Mouse (Mus musculus) left cerebral cortex, postnatal 4 days (tissue): ENCODE data around the gene Por. TPM values are rescaled to one million over a fixed set of nuclear protein-coding genes. Genes with fewer than 3 reads are reported as not detected.

Source experiments
- DNase-seq: peaks from one replicate; pipeline ENCODE4 v3.0.0-alpha.2; 2022
- intact Hi-C: fragments of 180-260 bp; cut with DNase I; formaldehyde crosslinking; loops from one replicate; pipeline ENCODE4 v1.15.1; 2025
- total RNA-seq, 2 experiments: library from RNA; stranded (reverse); gene quantifications; 2 replicates each; pipeline ENCODE4 v1.2.3; 2021

Gene Por
- total RNA-seq, 2 experiments from 2014 or later, result 77.3 to 80.5 TPM

DNA sequence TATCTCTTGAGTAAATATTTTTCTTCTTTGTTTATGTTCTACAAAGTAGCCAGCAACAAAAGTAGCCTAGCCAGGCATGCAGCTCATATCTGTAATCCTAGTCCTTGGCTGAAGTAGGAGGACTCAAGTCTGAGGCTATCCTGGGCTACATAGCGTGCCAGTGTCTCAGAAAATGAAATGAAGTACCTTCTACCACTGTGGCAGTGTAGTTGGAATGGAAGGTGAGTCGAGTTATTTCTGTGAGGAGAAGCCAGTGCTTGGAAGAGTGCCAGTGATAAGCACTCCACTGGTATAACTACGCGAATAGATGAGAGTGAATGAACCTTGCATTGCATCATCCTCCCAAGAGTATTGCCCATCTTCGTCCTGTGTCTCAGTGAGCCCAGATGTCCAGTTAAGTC, 27.9 kb downstream of the Por start:
- intact Hi-C loops, result no loop called here
- DNase-seq, result no peak

- no peak for DNase-seq
- intact Hi-C loops, result no loop called here
These were observed 31.8 kb downstream of the Por start for GRCm38 (mm10) chr5:135701601-135702000.

GRCm38 (mm10) chr5:135702190-135702589, 32.4 kb downstream of the Por start:
- intact Hi-C loops, result no loop called here
- DNase-seq, result no peak

GRCm38 (mm10) chr5:135702682-135703192, 32.9 kb downstream of the Por start:
- intact Hi-C loops, result no loop called here
- DNase-seq, result no peak

- intact Hi-C loops, result no loop called here
These were observed 33.6 kb downstream of the Por start for GRCm38 (mm10) chr5:135703431-135703830.

DNA sequence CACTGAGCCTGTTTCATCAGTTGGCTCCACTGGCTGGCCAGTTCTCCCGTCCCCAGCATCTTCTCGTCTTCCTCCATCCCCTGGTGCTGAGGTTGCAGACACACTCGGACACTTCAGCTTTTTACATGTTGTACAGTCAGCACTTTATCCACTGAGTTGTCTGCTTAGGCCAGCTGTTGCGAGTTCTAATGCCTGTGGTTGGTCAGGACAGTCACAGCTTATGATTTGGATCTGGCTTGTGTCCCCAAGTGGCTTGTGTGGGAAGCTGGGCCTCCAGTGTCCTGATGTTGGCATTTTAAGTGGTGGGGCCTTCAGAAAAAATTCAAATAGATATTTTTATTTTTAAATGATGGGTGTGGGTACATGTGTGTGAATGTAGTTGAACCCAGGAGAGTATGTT, 35.5 kb downstream of the Por start:
- intact Hi-C loops, result no loop called here
- no peak for DNase-seq

More at GRCm38 (mm10) chr5:135703431-135703830, 33.6 kb downstream of the Por start:
- no peak for DNase-seq

GRCm38 (mm10) chr5:135707039-135707438, 37.2 kb downstream of the Por start:
- intact Hi-C loops, result no loop called here
- no peak for DNase-seq

DNA sequence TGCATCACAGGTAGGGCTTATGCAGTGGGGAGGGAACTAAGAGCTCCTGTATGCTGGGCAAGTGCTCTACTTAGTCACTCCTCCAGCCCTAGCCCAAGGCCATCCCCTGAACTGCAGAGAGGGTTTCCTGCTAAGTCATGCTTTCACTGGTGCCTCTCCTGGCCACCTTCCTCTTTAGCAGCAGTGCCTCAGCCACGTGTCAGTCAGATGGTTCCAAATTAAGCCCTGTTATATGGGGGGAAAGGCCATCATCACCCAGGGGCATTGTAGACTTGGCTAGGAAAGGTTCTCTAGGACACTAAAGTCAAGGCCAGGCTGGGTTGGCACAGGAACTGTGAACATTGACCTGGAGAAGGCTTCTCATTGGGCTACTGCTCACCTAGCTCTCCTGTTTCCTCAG, 38.0 kb downstream of the Por start:
- intact Hi-C loops, result no loop called here
- no peak for DNase-seq

DNA sequence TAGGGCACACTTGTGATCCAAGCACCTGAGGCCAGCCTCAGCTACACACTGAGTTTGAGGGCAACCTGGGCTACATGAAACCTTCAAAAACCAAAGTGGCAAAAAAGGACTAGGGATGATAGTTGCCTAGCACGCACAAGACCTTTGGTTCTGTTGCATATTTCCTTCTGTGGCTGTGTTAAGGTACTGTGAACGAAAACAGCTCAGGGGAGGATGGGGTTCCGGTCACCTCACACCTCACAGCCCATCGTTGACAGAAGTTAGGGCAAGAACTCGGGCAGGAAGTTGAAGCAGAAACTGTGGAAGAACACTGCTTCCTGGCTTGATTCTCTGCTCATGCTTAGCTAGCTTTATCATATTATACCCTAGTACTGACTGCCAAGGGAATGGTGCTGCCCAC, 39.9 kb downstream of the Por start:
- intact Hi-C loops, result no loop called here

DNA sequence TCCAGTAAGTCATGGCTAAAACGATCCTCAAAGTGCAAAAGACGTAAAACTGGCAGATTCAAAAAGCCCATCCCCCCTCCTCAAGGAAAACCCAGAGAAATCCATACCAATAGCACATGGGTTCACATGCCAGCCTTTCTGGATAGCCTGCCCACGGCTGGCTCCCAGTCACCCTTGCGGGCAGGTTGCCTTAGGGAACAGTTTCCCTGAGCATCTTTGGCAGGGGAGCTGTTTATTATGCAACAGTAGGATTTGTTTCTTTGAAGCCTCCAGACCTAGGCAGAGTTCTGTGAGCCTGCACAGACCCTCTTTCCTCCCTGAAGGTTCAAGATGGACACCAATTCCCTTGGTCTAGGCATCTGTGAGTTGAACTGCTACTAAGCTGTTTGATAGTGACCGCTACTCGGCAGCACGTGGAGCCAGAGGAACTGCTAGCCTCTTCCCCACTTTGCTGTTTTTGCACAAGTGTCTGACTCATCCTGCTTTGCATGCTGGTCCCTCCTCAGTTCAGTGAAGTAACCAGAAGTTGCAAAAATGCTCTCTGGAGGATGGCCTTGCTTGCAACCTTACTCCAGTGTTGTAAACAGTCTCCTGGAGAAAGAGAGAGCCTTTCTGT, 40.9 kb downstream of the Por start:
- intact Hi-C loops, result no loop called here
- DNase-seq, result no peak

More for the DNA sequence above, 39.9 kb downstream of the Por start:
- no peak for DNase-seq

DNA sequence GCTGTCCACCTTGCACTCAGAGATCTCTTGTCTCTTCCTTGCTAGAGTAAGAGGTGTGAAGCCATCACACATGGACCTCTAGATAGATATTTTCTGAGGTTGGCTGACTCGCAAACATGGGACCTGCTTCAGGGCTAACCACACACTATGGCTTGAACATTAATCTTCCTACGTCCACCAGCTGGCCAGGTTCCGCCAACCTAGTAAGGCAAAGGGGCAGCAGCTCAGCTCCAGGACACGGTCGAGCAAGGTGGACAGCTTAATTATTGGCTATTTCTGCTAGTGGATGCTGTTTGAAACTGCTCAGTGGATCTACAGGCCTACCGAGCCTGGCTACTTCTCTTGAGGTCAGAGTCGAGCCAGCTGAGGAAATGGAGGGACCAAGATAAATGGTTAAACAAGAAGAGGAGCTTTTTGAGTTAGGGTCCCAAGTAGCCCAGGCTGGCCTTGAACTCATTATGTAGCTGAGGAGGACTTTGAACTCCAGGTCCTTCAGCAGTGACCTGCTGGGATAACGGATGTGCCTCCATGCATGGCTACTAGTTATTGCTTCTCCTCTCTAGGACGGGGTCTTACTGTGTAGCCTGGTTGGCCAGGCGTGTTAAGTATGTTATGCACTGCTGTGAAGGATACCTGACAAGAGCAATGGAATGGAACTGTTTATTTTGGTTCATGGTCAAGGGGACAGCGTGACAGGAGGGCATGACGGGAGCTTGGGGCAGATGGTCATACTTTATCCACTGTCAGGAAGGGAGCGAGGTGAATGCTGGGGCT, 41.9 kb downstream of the Por start:
- DNase-seq, result no peak
- intact Hi-C loops, result no loop called here

- DNase-seq, result no peak
- intact Hi-C loops, result no loop called here
These were observed 43.0 kb downstream of the Por start for GRCm38 (mm10) chr5:135712803-135713202.

DNA sequence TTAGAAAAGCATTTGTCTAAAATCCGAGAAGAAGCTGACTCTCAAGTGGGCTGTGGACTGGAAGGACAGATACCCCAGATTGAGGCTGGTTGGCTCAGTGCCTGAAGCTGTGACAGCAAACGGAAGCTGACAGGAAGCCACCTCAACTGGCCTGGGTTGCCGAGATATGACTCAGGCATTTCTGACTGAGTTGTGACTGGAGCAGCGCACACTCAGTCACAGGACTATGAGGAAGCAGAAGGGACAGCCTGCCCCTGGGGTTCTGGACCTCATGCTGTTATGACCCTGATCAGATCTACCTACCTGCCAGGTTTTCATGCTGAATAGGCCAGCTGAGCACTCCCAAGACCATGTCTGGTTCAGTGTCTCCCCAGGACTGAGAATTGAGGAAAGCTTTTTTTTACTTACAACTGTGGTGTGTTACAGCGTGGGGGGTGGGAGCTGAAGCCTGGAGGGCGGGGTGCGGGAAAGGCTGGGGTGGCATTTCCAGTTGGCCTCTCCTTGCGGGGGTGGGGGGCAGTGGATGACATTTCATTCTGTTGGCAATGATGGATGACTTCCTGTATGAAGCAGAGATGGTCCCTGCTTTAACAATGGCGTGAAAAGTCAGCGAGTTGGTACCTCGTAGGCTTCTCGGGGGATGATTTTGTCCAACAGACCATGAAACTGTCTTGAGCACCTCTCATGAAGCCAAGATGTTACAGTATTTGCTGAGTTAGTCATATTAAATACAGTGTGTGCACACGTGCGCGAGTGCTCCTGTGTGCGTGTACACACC, 43.8 kb downstream of the Por start:
- peak; percentile 60 for DNase-seq
- intact Hi-C loops, result no loop called here

DNA sequence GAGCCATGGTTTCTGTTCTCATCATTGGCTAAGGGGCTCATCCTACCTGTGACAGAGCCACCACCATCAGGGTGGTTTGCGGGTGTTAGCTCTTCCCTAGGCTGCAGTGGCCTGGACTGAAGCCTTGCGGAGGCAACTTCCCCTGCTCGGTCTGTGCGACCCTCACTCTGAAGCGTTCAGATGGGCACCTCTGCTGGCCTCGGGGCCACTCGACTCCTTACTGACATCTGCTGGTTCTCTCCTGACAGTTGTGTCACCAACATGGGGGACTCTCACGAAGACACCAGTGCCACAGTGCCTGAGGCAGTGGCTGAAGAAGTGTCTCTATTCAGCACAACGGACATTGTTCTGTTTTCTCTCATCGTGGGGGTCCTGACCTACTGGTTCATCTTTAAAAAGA, 45.8 kb downstream of the Por start:
- no peak for DNase-seq
- intact Hi-C loops, result no loop called here

DNA sequence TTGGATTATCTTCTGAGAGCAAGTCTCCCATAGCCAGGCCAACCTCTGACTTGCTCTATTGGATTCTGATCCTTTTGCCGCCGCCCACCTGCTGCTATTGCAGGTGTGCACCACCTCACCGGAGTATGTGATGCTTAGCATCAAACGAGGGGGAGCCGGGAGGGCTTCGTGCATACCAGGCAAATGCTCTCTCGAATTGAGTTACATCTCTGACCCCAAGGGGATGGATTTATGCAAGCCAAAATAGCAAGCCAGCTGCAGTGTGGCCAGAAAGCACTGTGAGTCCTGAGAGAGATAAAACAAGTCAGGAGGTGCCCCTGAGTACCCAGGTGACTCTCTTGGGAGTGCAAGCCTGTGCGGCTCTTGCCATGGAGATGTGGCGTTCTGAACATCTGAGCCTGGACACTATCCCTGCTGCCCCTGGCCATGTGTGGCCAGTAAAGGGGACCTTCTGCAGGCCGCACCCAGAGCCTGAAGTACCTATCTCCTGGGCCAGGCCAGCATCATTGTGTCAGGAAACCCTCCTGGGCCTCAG, 49.8 kb downstream of the Por start:
- intact Hi-C loops, result no loop called here

GRCm38 (mm10) chr5:135720121-135720520, 50.3 kb downstream of the Por start:
- intact Hi-C loops, result no loop called here
- no peak for DNase-seq

More for the DNA sequence above, 49.8 kb downstream of the Por start:
- DNase-seq, result no peak

DNA sequence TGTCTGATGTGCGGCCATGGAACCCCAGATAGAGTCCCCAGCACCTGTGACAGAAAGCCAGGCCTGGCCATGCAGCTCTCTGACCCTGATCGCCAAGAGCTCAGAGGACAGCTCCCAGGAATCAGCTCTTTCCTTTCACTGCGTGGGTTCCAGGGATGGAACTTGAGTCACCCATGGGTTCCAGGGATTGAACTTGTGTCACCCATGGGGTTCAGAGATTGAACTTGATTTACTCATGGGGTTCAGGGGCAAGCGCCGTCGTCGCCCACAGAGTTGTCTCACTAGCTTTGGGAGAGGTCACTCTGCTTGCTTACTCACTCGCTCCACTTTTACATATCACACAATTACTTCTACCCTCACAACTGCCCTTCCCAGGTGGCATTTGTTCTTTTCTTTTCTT, 51.2 kb downstream of the Por start:
- intact Hi-C loops, result no loop called here
- DNase-seq, result no peak

- intact Hi-C loops, result no loop called here
- DNase-seq, result peak; percentile 74
These were observed 52.3 kb downstream of the Por start for GRCm38 (mm10) chr5:135722121-135722520.

- DNase-seq, result no peak
These were observed 53.4 kb downstream of the Por start for GRCm38 (mm10) chr5:135723165-135723751.

DNA sequence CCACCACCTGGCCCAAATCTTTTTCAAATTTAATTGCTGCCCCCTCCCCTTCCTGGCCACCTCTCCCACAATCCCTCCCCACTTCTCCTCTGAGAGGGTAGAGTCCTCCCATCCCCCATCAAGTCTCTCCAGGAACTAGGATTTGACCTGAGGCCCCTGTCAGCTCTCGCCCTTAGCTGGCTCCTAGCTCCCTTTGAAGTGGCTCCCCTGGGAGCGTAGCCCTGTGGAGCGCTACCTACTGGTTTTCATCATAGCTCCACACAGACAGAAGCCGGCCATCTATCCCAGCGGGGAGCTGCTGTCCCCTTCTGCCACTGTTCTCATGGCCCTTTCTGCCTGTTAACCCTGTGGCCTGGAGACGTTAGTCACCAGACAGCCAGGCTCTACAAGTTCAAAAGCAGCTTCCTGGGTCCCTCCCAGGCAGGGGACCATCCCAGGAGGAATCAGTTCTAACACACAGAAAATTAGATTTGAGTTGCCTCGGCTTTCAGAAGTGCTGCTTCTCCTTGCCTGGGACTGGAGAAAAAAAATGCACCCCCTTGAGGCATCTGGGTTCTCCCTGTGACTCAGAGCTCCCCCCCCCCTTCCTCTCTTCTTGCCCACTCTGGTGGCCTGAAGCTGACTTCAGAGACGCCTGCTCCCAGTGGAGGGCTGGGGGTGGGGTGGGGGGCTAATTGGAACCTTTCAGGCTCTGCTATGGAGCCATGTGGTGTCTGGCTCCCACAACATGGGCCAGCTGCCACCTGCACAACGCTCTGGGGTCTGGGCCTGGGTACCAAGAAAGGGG, 54.9 kb downstream of the Por start:
- peak; percentile 58 for DNase-seq
- intact Hi-C loops, result no loop called here

More at GRCm38 (mm10) chr5:135723165-135723751, 53.4 kb downstream of the Por start:
- intact Hi-C loops, result no loop called here
